Mouse (Mus musculus) lung, postnatal 0 days (tissue): ENCODE data around the gene Sec13.

Experiments used
- CTCF ChIP-seq: IDR thresholded peaks from 2 replicates; pipeline ENCODE4 v1.5.1; 2016; ENCODE audit warnings: antibody characterized with exemption, mild to moderate bottlenecking
- EP300 ChIP-seq: IDR thresholded peaks from 2 replicates; pipeline ENCODE4 v1.6.1; 2016; ENCODE audit warnings: antibody characterized with exemption, mild to moderate bottlenecking, control low read depth

- no peak for TF ChIP-seq CTCF
- no peak for TF ChIP-seq EP300
These were observed 45.1 kb upstream of the Sec13 start for GRCm38 (mm10) chr6:113785658-113786057.
